Mouse (Mus musculus) liver, adult 2 months (tissue): ENCODE data around the gene Acot8. TPM values are rescaled to one million over a fixed set of nuclear protein-coding genes. Genes with fewer than 3 reads are reported as not detected.

Experiments used
- DNase-seq: peaks from one replicate; pipeline ENCODE4 v3.0.0-alpha.2; 2011; ENCODE audit warnings: low read depth, low spot score; ENCODE audit errors: extremely low read depth
- H3K27ac ChIP-seq: fragments of 200-500 bp; replicated peaks from 2 replicates; pipeline ENCODE4 v1.5.1; 2012; ENCODE audit warnings: low read depth, mild to moderate bottlenecking, control low read depth, inconsistent platforms, low read length; ENCODE audit not compliant: insufficient read depth
- H3K27me3 ChIP-seq: fragments of 200-500 bp; 2 replicates; pipeline ENCODE4 v1.6.1; 2012; ENCODE audit warnings: mild to moderate bottlenecking, moderate library complexity, low read length, inconsistent platforms; ENCODE audit not compliant: control insufficient read depth, insufficient read depth
- H3K36me3 ChIP-seq: fragments of 200-500 bp; 2 replicates; pipeline ENCODE4 v1.6.1; 2012; ENCODE audit warnings: low read length, inconsistent platforms; ENCODE audit not compliant: control insufficient read depth, insufficient read depth
- H3K4me1 ChIP-seq: fragments of 200-500 bp; 2 replicates; pipeline ENCODE4 v1.6.1; 2011; ENCODE audit warnings: low read length; ENCODE audit not compliant: control insufficient read depth, insufficient read depth
- H3K4me3 ChIP-seq: fragments of 200-500 bp; 2 replicates; pipeline ENCODE4 v1.5.1; 2011; ENCODE audit warnings: low read depth, mild to moderate bottlenecking, control low read depth, low read length, moderate library complexity; ENCODE audit not compliant: insufficient read depth
- H3K79me2 ChIP-seq: fragments of 200-500 bp; 2 replicates; pipeline ENCODE4 v1.6.1; 2012; ENCODE audit warnings: inconsistent platforms, mild to moderate bottlenecking, low read length, moderate library complexity; ENCODE audit not compliant: control insufficient read depth, insufficient read depth
- H3K9ac ChIP-seq: fragments of 200-500 bp; 2 replicates; pipeline ENCODE4 v1.6.1; 2012; ENCODE audit warnings: low read depth, mild to moderate bottlenecking, control low read depth, inconsistent platforms, low read length
- CTCF ChIP-seq: fragments of 200-500 bp; IDR thresholded peaks from 2 replicates; pipeline ENCODE4 v1.5.1; 2011; ENCODE audit warnings: low read depth, low read length, control low read depth
- POLR2A ChIP-seq: fragments of 200-500 bp; IDR thresholded peaks from 2 replicates; pipeline ENCODE4 v1.6.1; 2011; ENCODE audit warnings: low read length, control low read depth; ENCODE audit not compliant: insufficient read depth; ENCODE audit errors: extremely low read depth
- WGBS: fragments of 180-500 bp; shearing (Covaris S2); methylation state at CpG from one replicate; pipeline ENCODE4 v1.1.7; 2018; 5-methylcytosine and 5-hydroxymethylcytosine counted together
- polyA plus RNA-seq: library from polyadenylated mRNA; depleted of rRNA; stranded (reverse); fragments of >200 nt; gene quantifications from 2 replicates; pipeline ENCODE4 v1.2.3, GENCODE M21; 2012
- total RNA-seq: library from RNA; depleted of rRNA; stranded (reverse); fragments of >200 nt; gene quantifications from 2 replicates; pipeline ENCODE4 v1.2.3, GENCODE M21; 2014

Gene Acot8
- total and polyA plus RNA-seq, 2 experiments: 25.8 to 46.1 TPM

- Histone ChIP-seq H3K27ac (no peak overlapping the region), H3K9ac (no peak overlapping the region), H3K79me2 (no peaks in the 10 kb centered on the region), H3K4me3 (no peak overlapping the region), H3K4me1 (peaks cover 13% of the 10 kb centered on the region), H3K36me3 (peaks cover 20% of the 10 kb centered on the region), H3K27me3 (no peaks in the 10 kb centered on the region)
- peak; percentile 79 for DNase-seq
- TF ChIP-seq POLR2A: no peak
- peak; percentile 90 for TF ChIP-seq CTCF
- 15% methylated on average over 5 of the region's 5 CpGs for WGBS
Measured at GRCm38 (mm10) chr2:164794293-164794692, 10.4 kb downstream of the Acot8 start.

DNA sequence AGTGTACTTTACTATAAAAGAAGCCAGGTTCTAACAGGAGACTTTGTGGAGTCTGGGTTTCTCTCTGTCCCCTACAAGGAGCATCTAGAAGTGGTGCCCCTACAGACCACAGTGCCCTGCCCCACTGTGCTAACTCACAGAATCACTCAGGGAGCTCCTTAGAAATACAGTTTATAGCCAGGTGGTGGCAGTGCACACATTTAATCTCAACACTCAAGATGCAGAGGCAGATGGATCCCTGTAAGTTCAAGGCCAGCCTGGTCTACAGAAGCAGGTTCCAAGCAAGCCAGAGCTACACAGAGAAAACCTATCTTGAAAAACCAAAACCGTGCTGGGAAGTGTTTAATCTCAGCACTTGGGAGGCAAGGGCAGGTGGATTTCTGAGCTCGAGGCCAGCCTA is 10.9 kb downstream of the Acot8 start:
- no peaks in the 10 kb centered on the region for H3K79me2 ChIP-seq
- no peak overlapping the region for H3K27ac ChIP-seq
- H3K36me3 ChIP-seq: peaks cover 20% of the 10 kb centered on the region
- H3K4me3 ChIP-seq: no peak overlapping the region
- 94% methylated on average over 2 of the region's 2 CpGs for WGBS
- no peak for DNase-seq
- TF ChIP-seq POLR2A: no peak
- TF ChIP-seq CTCF: no peak
- no peaks in the 10 kb centered on the region for H3K27me3 ChIP-seq
- H3K9ac ChIP-seq: no peak overlapping the region
- H3K4me1 ChIP-seq: peaks cover 13% of the 10 kb centered on the region

GRCm38 (mm10) chr2:164793236-164793635 is 11.4 kb downstream of the Acot8 start:
- peaks cover 13% of the 10 kb centered on the region for H3K4me1 ChIP-seq
- H3K9ac ChIP-seq: no peak overlapping the region
- H3K79me2 ChIP-seq: no peaks in the 10 kb centered on the region
- H3K27ac ChIP-seq: no peak overlapping the region
- 22% methylated on average over 3 of the region's 3 CpGs for WGBS
- no peak overlapping the region for H3K4me3 ChIP-seq
- TF ChIP-seq POLR2A (no peak), CTCF (peak; percentile 64; the same call in 1 of the 2 replicates)
- no peaks in the 10 kb centered on the region for H3K27me3 ChIP-seq
- peaks cover 20% of the 10 kb centered on the region for H3K36me3 ChIP-seq
- peak; percentile 38 for DNase-seq

GRCm38 (mm10) chr2:164792400-164793190 is 12.1 kb downstream of the Acot8 start:
- peaks cover 16% of the 10 kb centered on the region for H3K36me3 ChIP-seq
- TF ChIP-seq POLR2A: no peak
- TF ChIP-seq CTCF: no peak
- no peak overlapping the region for H3K9ac ChIP-seq
- DNase-seq: no peak
- H3K27me3 ChIP-seq: no peaks in the 10 kb centered on the region
- H3K79me2 ChIP-seq: no peaks in the 10 kb centered on the region
- no peak overlapping the region for H3K27ac ChIP-seq
- peaks cover 13% of the 10 kb centered on the region for H3K4me1 ChIP-seq
- 77% methylated on average over 12 of the region's 12 CpGs for WGBS
- no peak overlapping the region for H3K4me3 ChIP-seq

GRCm38 (mm10) chr2:164791841-164792261 is 12.8 kb downstream of the Acot8 start:
- no peaks in the 10 kb centered on the region for H3K27me3 ChIP-seq
- H3K27ac ChIP-seq: no peak overlapping the region
- DNase-seq: no peak
- no peak for TF ChIP-seq POLR2A
- TF ChIP-seq CTCF: no peak
- H3K4me1 ChIP-seq: peaks cover 16% of the 10 kb centered on the region
- H3K4me3 ChIP-seq: no peak overlapping the region
- H3K9ac ChIP-seq: no peak overlapping the region
- no peaks in the 10 kb centered on the region for H3K79me2 ChIP-seq
- 75% methylated on average over 18 of the region's 18 CpGs for WGBS
- H3K36me3 ChIP-seq: peaks cover 11% of the 10 kb centered on the region

DNA sequence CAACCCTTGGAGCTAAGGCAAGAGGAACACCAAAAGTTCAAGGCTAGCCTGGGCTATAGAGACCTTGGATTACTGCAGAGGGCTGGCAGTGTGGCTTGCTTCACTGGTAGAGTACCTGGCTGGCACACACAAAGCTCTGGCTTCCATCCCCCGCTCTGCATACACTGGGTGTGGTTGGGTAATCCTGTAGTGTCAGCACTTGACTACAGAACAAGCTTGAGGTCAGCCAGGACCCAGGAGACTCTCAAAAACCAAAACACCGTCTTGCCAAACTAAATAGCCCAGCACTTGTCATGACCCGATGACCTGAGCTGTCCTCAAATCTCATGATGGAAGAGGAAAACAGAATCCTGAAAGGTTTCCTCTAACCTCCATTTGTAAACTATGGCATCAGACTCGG is 14.2 kb downstream of the Acot8 start:
- Histone ChIP-seq H3K9ac (no peak overlapping the region), H3K36me3 (peaks cover 7% of the 10 kb centered on the region), H3K27me3 (no peaks in the 10 kb centered on the region), H3K27ac (no peak overlapping the region), H3K4me3 (no peak overlapping the region), H3K79me2 (no peaks in the 10 kb centered on the region), H3K4me1 (peaks cover 21% of the 10 kb centered on the region)
- no peak for TF ChIP-seq CTCF
- TF ChIP-seq POLR2A: no peak
- peak; percentile 99 for DNase-seq
- WGBS: 18% methylated on average over 4 of the region's 4 CpGs
